Mouse (Mus musculus): Measurements from ENCODE around the gene Fermt3. TPM values are rescaled to one million over a fixed set of nuclear protein-coding genes. Genes with fewer than 3 reads are reported as not detected.
A peak's percentile ranks its signal among the peaks of the same experiment; 100 is the strongest.

Fermt3 gene
- total RNA-seq, 2 experiments from 2014 or later: 4.2 to 5.9 TPM

GRCm38 (mm10) chr19:6975537-6976521 is 43.4 kb downstream of the Fermt3 start, which contains the start of gene Plcb3:
TSS of gene Plcb3 (minus strand) at chr19:6976470.
- intact Hi-C loops (cut with DNase I): loop anchor here (5.0 kb wide), 1 partner anchor 46 kb away; no protein-coding TSS in a partner anchor
- DNase-seq: peak; percentile 50 to 61

DNA sequence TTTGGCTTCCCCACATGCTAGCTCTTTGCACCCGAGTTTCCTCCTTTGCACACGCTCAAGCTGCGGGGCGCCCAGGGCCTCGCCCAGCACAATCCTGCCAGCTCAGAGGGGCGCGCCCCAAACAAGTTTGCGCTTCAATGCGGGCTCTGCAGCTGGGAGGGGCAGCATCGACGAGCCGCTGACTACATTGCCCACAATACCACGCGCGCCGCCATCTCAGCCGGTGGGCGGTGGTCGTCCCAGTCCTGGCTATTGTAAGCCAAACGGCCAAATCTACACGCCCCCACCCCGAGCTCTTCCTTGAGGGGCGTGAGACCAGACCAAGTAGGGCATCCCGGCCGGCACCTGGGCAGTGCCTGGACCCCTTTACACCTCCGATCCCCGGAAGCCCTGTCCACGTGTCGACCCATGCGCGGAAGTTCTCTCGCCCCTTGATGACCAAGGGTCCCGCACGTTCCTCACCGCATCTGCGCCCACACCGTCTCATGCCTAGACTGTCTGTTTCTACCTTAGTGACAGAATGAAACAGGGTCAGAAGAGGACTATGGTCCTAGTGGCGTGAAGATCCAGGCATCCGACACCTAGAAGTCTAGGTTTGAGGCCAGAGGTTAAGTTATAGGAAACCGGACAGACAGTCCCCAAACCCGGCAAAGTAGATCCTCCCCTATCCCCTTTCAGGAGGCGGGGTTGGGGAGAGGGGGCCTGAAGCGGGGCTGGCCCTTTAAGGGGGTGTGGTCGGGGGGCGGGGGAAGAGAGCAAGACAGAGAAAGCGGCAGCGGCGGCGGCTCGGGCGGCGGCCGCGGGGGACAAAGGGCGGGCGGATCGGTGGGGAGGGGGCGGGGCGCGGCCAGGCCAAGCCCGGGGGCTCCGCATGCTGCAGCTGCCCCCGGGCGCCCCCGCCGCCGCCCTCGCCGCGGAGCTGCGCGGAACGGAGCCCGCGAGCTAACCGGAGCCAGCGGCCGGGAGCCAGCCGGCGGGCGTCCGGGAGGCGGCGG is 44.8 kb downstream of the Fermt3 start, which contains the start of gene Ppp1r14b:
TSS of gene Ppp1r14b (plus strand) at position 758 of the 995 bp plus-strand sequence.
- DNase-seq: peak; percentile 75 to 84
- intact Hi-C loops (cut with DNase I): loop anchor here (5.0 kb wide), 1 partner anchor 48 kb away; no protein-coding TSS in a partner anchor

DNA sequence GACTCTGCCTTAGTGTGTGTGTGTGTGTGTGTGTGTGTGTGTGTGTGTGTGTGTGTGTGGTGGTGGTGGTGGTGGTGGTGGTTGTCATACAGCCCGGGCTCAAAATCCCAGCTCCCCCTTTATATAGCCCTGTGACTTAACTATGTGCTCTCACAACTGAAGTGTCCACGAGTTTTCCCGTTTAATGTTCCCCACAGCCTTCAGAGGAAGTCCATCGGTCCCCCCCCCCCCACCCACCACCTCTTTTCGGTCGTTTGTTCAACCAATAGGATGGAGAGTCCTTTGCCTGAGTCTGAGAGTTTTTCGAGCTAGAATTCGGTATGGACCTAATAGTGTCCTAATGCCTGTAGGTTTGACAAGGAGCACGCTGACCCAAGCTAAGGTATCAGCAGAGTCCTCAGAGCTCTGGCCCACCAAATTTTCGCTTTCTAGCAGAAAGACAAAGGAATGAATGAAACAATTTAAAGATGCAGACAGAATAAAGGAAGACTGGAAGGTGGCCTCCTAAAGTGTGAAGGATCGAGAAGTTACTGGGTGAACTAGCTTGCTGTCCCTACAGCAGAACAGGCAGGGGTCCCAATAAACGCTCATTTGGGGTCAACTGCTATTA is 45.6 kb downstream of the Fermt3 start:
- no peak for DNase-seq
- intact Hi-C loops (cut with DNase I): no loop called here

GRCm38 (mm10) chr19:6972247-6972917 is 46.9 kb downstream of the Fermt3 start:
- intact Hi-C loops (cut with DNase I): no loop called here

GRCm38 (mm10) chr19:6971644-6972043 is 47.6 kb downstream of the Fermt3 start:
- intact Hi-C loops (cut with DNase I): no loop called here
- DNase-seq: no peak

More at GRCm38 (mm10) chr19:6972247-6972917, 46.9 kb downstream of the Fermt3 start:
- no peak for DNase-seq

- intact Hi-C loops (cut with DNase I): no loop called here
- DNase-seq: no peak
Measured at GRCm38 (mm10) chr19:6970460-6971085, 48.7 kb downstream of the Fermt3 start.

- peak; percentile 84 to 85 for DNase-seq
- intact Hi-C loops (cut with DNase I): loop anchor here (1.0 kb wide), 2 partner anchors 17 to 46 kb away; no protein-coding TSS in a partner anchor
Measured at GRCm38 (mm10) chr19:6969665-6970381, 49.4 kb downstream of the Fermt3 start.

GRCm38 (mm10) chr19:6969291-6969664 is 50.0 kb downstream of the Fermt3 start:
- no peak for DNase-seq
- intact Hi-C loops (cut with DNase I): loop anchor here (1.0 kb wide), 2 partner anchors 16 to 45 kb away; no protein-coding TSS in a partner anchor

DNA sequence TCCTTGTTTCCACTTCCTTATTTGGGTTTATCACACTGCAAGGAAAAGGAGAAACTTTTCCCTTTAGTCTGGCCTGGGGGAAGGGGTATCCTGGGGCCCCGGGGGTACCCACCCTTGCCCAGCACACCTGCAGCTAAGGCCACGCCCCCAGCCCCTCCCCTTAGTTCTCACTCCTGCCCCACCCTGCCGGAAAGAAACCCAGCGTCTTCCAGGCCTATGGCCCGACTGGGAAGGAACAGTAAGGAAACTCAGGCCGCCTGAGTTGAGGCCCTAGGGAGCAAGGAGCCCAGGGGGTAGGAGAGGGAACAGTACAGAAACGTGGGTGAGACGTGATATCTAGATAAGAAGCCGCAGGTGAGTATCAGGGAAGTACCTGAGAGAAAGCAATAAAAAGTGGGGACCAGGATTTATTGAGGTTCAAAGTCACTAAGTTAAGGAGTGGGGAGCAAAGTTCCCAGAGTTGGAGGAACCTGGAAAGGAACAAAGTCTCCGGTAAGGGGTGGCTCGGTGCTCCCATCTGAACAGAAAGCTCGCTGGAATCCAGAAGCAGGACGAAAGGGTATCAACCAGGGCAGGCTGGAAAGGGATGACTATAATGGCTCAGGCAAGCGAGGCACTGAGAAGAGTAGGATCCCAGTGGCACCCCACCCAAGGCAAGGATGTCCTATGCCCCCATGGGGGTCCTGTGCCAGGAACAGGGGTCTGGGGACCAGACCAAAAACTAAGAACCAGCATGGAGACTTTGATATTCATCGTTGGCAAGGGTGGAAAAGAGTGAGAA is 50.6 kb downstream of the Fermt3 start:
- intact Hi-C loops (cut with DNase I): loop anchor here (1.0 kb wide), 2 partner anchors 15 to 44 kb away; no protein-coding TSS in a partner anchor

GRCm38 (mm10) chr19:6956461-6956860 is 62.8 kb downstream of the Fermt3 start:
- no peak for DNase-seq
- intact Hi-C loops (cut with DNase I): no loop called here

More for the DNA sequence above, 50.6 kb downstream of the Fermt3 start:
- no peak for DNase-seq

DNA sequence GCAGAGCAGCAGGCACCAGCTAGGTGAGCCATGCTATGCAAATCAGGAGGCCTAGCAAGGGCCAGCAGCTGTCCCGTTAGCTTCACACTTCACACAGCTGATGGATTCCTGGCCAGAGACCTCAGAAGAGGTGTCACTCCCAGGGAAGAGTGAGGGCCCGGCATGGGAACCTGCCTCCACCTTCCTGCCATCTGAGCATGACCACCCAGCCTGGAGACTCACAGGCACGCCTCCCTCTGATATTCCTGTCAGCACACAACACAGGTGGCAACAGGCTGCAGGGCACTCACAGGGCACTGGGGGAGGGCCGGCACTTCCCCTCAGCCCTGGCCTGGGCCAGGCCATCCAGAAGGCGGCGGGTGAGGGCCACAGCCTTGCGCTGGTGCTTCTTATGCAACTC is 63.8 kb downstream of the Fermt3 start:
- intact Hi-C loops (cut with DNase I): no loop called here
- DNase-seq: no peak

GRCm38 (mm10) chr19:6954046-6954445 is 65.2 kb downstream of the Fermt3 start:
- intact Hi-C loops (cut with DNase I): no loop called here
- no peak for DNase-seq

- peak; percentile 56 to 60 for DNase-seq
- intact Hi-C loops (cut with DNase I): loop anchor here (1.0 kb wide), 1 partner anchor 17 kb away; no protein-coding TSS in a partner anchor
Measured at GRCm38 (mm10) chr19:6952712-6953037, 66.6 kb downstream of the Fermt3 start.

- intact Hi-C loops (cut with DNase I): no loop called here
- DNase-seq: peak; percentile 84 to 86
Measured at GRCm38 (mm10) chr19:6951994-6952711, 67.1 kb downstream of the Fermt3 start.

DNA sequence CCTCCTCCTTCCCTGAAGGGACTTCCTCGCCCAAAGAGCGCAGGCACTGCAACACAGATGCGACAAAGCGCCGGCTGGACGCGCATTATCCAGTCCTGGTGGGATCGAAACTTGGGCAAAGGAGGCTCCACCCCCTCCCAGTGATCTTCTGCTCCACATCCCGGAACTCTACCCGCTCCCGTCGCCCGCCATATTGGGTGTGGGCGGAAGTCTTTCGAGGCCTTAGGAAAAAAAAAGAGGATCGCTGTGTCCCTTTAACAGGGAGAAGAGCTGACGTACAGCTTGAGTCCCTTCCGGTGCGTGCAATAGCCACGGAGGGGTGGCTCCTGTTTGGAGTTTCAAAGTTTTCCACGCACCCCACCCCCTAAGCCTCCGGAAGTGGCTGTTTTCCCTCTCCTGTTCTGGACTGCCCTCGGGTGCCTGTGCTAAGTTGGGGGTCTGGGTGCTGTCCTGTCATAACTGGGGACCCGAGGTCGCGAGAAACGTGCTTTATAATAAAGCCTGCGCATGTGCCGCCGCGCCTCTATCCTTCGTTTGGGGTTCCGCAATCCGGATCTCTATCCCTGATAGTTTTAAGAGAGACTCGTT is 67.8 kb downstream of the Fermt3 start:
- intact Hi-C loops (cut with DNase I): no loop called here
- DNase-seq: peak; percentile 94

DNA sequence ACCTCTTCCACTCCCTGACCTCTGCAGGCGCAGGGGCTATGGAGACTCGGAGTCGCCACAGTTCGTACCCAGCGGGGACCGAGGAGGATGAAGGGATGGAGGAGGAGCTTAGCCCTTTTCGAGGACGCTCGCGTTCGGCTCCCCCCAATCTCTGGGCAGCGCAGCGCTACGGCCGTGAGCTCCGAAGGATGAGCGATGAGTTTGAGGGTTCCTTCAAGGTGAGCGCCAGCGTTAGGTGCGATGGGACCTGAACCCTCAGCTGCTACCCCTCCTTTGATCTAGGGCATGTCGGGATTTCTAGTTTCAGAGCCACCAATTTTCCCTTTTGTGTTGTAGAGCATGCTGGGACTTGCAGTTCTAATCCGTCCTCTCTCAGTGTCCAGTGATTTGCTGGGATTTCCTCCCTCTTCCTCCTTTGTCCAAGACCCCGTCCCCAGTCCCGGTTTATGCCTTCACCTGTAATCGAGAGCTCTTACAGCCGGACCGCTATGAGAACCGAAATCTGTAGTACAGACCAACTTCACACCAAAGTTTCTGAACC is 68.6 kb downstream of the Fermt3 start:
- intact Hi-C loops (cut with DNase I): loop anchor here (1.0 kb wide), 1 partner anchor 8 kb away; the partner anchor contains the start of gene Gpr137
- peak; percentile 52 to 65 for DNase-seq
